ENCODE assay signal across 22 mouse cellular contexts in the genomic region with DNA sequence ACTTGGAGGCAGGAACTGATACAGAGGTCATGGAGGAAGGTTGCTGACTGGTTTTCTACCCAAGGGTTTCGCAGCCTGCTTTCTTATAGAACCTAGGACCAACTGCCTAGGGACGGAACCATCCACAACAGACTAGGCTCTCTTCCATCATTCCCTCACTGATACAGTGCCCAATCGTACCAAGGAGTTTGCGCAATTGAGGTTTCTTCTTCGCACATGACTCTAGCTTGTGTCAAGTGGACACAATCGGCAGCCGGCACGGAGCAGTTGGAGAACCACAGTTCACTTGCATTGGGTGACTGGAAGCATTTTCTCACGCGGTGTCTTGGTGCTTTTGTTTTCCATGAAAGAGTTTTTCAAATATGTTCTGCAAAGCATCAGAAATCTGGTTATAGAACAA.
"Had no signal": no experiment of that assay in that cellular context is flagged by ENCODE, and none has a peak within 500 bp of the region (broad histone marks: within the 10 kb centered on the region; RNA-seq: fewer than 3 reads in every experiment).

No protein-coding gene starts in this region.

- ATAC-seq: hindbrain, embryonic 16.5 days; hindbrain, postnatal 0 days; inflammation-experienced regulatory T-cells, adult 6 months; intestine, embryonic 15.5 days; intestine, embryonic 16.5 days; intestine, postnatal 0 days had no signal

- DNase-seq: heart, postnatal 10 days; heart, postnatal 14 days; heart, postnatal 36 days; heart, postnatal 4 days; kidney, adult 11 months; kidney, adult 18-20 months; kidney, adult 2 months; kidney, adult 8-10 months; kidney, adult 9 months; kidney, postnatal 10 days; kidney, postnatal 14 days; kidney, postnatal 25 days; kidney, postnatal 36 days; kidney, postnatal 4 days; layer of hippocampus, adult 9-11 months; layer of hippocampus, postnatal 36 days had no signal
